Mouse (Mus musculus) kidney, adult 8-10 months (tissue): ENCODE results near the gene Plekhh2.
A peak's percentile ranks its signal among the peaks of the same experiment; 100 is the strongest.

ENCODE experiments used
- DNase-seq, 2 experiments: peaks; one replicate each; pipeline ENCODE4 v3.0.0; 2022

The Plekhh2 gene

DNA sequence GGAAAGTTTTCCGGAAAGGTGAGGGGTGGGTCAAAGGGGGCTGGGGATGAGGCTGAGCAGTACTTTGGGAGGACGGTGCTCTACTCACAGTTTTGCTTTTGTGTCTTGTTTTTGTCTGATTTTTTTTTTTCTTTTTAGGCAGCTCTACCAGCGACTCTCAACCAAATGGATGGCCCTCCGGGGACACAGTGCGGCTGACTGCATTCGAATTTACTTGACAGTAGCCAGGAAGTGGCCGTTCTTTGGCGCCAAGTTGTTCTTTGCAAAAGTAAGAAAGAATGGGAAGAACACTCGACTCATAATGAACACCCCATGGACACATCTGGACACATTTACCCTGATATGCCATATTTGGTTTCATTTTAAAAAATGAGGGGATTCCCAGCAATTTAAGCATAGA lies 99.8 kb downstream of the Plekhh2 start:
- DNase-seq: no peak

- no peak for DNase-seq
Observed at GRCm38 (mm10) chr17:84611971-84612370, 100.3 kb downstream of the Plekhh2 start.

DNA sequence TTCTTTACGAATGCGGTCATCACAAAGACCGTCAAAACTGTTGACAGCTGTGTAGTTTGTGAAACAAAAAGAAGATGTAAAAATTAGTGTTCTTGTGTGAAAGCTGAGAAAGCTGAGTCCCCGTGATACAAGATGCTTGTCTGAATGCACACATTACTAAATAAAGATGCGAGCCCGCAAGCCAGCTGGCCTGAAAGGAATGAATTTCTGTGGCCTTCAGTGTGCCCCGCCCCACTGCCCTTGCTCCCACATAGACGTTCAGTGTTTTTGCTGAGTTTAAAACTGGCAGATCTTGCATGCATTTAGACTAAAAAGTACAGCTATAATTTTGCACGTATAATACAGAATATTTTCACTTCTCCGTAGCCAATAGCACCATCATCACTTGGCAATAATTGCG lies 104.1 kb downstream of the Plekhh2 start:
- DNase-seq: no peak

DNA sequence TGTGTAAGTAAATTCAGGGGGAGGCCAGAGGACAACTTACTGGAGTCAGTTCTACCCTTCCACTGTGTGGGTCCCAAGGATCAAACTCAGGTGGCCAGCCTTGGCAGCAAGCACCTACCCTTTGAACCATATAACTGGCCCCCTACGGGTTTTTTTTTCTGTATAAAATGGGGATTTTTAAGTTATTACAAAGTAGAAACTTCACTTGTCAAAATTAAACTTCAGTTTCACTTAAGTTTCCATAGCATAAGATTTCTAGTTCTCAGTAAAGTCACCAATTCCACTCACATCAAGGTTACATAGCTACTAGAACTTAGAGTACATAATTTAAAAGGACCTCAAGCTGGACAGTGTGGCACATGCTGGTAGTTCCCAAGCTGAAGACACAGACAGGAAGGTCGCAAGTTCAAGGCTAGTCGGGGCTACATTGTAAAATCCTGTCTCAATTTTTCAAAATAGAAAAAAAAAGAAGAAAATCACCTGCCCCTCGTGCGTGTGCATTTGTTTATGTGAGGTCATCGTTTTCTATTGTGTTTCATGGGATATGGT lies 104.9 kb downstream of the Plekhh2 start:
- DNase-seq: no peak

GRCm38 (mm10) chr17:84617953-84618352 lies 106.3 kb downstream of the Plekhh2 start:
- DNase-seq: no peak

GRCm38 (mm10) chr17:84619112-84619511 lies 107.4 kb downstream of the Plekhh2 start:
- DNase-seq: no peak

- DNase-seq: no peak
Observed at GRCm38 (mm10) chr17:84620076-84620475, 108.4 kb downstream of the Plekhh2 start.

DNA sequence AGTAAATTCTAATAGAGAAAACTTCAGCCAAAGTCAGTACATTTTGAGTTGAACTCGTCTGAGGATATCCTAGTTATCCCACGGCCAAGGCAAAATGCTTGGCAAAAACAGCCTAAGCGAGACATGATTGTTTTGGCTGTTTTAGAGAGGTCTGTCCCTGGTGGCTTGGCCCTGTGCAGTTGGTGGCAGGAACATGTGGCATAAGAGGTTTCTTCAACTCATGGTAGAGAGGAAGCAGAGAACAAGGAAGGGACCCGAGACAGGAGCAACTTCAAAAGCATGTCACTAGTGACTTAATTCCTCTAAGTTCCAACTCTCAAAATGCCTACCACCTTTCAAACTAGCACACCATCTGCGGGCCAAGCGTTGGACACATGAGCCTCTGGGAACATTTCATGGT lies 108.9 kb downstream of the Plekhh2 start:
- DNase-seq: no peak

DNA sequence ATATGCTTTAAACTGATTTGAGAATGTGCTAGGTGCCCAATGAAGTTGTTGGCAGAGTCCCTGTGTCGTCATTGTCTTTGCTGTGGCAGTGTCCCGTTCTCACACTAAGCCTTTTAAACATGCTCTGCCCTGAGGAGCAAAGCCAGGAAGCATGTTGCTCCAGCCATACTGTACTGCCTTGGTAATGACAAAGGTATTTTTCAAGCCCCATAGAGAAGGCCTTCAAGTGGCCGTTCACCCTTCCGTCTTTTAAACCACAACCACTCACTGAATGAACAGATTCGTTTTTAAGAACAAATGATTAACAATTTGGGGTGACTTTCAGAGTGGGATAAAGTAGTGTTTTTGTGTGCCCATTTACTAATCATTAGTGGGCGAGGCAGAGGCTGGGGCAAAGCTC lies 109.5 kb downstream of the Plekhh2 start:
- no peak for DNase-seq

DNA sequence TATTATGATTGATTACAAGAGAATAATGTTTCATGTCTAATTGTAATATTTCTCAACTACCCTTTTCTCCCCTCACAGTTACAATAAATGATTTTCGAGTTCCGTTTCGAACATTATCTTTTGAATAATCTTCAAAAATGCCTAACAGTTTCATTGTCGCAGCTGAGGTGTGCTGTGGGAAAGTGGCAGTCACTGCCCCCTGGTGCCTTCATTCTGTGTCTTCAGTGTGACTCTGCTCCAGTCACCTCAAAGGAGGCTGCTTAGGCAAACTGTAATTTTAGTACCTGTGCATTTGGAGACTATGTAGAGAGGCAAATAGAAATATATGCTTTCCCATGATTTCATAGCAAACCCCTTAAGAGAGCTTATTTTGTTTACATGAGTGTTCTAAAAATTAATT lies 110.3 kb downstream of the Plekhh2 start:
- DNase-seq: no peak

DNA sequence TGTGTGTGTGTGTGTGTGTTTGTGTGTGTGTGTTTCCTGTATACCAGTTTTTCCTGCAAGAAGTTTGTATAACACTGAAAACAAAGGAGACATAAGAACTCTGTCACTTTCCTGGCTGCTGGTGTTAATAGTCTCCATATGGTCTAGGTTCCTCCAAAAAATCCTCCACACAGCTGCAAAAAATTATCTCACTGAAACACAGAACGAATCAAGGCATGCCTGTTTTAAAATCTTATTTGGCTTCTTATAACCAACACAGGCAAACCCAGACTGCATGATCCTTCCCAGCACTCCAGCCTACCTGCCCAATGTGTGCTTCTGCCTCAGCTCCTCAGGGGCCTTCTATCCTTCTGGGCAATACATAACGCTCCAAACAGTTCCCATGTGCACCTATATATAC lies 111.2 kb downstream of the Plekhh2 start:
- no peak for DNase-seq

DNA sequence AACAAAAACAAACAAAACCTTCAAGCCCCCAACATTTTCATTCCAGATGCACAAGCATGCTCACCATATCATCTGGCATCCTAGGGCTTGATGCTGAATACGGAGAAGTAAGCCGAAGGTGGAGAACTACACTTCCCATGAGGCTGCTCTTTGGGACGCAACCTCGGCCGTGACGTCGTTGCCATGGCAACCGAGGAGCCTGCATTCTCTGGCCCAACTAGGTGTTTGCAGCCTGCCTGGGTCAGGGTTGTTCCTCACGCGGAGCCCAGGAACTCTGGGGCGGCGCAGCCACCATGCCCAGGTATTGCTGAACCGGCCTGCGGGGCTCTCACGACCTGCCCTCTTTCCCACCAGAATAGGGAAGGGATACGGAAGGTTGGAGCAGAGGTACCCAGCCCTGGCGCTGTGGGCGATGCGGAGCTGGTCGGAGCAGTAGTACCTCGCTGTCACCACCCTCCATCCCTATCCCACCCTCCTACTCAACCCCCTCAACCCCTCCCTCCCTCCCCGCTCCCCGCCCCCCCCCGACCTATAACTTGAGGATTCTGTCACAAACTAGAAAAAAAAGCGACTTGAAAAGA lies 114.7 kb downstream of the Plekhh2 start, which contains the start of gene Dync2li1:
Gene Dync2li1 (plus strand): TSS at position 221 of the 581 bp plus-strand sequence.
- peak; percentile 90 to 91 for DNase-seq

- DNase-seq: no peak
Observed at GRCm38 (mm10) chr17:84626857-84627305, 115.2 kb downstream of the Plekhh2 start.

DNA sequence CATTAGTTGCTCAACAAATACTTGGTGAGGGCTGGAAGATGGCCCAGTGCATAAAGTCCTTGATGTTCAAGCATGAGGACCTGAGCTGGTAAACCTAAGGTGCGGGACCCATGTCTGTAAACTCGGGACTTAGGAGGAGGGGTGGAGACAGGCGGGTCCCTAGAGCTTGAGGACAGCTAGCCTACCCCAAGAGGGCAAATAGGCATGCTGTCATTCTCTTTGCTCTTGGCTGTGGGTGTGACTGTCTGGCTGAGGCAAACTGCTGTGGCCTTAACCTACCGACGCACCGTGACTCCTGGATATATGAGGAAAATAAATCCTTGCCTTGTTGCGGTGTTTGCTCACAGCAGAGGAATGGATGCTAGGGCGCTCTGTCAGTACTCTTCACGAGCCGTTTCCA lies 116.0 kb downstream of the Plekhh2 start:
- DNase-seq: no peak

GRCm38 (mm10) chr17:84628611-84629010 lies 116.9 kb downstream of the Plekhh2 start:
- DNase-seq: no peak

DNA sequence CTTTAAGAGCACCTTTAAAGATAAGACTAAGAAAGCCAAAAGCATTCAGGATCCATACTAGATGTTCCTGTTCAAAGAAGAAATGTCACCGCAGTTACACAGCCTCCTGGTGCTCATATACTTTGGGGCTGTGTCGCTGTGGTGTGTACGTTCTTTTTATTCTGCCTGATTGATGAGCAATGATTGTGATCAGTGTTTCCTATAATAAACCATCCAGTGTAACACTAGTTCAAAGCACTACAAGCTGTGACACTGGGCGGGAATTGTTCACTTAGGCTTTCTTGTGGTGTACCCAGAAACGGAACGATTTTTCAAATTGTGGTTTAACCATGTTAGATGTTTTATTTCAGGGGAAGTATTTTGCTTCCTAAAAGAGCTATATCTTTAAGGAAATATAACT lies 120.1 kb downstream of the Plekhh2 start:
- no peak for DNase-seq

DNA sequence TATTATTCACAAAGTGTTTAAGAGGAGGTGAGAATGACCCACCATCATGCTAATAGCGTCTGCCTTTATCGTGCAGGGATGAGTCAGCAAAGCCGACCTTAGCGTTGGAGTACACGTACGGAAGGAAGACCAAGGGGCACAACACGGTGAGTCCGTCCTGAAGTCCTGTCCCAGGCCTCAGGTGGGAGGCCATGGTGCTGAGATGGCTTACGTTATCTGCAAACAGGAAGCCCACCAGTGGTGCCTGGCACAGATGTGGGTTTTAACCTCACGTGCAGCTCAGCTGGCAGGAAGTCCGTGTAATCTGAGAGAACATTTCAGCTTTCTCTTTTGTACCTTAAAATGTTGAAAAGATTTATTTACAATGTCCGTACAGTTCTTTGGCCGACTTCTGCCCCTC lies 121.7 kb downstream of the Plekhh2 start:
- DNase-seq: no peak

DNA sequence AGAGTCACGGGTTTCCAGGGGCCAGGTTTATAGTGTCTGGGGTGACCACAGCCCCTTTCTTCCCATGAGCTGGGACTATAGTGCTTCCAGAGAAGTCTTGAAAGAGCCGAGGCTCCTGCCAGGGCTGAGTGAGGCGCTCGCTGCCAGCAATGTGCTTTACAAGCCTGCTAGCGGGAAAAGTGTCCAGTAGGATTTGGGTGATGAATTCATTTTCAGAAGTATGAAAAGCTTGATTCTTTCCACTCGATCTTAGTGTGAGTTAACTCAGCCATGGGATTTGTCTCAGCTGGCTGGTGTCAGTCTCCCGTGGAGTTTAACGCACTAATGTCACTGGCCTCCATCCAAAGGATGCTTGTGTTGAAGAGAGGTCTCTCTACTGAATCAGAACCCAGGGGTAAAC lies 124.6 kb downstream of the Plekhh2 start:
- DNase-seq: no peak

- no peak for DNase-seq
Observed at GRCm38 (mm10) chr17:84637971-84638370, 126.3 kb downstream of the Plekhh2 start.

DNA sequence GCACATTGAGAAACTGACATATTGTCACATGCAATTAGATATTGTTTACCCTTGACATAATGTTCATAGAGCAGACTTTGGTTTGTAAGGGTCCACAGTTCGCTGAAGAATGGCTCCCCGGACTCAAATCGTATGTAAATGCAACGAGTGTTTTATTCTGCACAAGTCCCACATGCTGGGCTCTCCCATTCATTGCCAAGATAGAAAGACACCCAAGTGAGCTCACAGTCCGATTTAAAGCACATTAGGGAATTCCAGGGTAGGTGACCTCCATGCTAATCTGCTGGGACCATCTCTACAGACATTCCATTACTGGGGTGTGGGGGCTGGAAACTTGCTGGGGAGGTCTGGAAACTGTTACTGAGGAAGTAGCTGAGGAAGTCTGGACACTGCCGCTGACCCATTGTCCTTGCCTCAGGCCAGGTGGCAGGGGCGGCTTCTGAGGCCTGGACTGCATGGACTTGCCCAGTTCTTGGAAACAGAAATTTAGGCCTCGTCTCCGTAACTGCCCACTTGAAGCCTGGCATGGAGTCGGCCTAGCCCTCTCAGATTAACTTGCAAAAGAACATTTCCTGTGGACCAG lies 128.2 kb downstream of the Plekhh2 start:
- DNase-seq: no peak

DNA sequence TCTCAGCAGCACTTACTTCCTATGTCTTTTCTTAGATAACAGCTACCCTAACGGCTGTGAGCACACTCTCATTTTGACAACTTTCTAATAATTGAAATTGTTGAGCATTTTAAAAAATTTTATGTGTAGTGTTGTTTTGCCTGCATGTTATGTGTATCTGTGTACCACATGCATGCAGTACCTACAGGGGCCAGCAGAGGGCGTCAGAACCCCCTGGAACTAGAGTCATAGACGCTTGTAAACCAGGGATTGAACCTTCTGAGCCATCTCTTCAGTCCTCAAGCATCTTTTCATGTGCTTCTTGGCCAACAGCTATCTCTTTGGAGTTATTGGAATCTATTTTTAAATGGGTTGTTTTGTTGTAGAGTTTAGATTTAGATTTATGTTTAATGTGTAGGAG lies 130.2 kb downstream of the Plekhh2 start:
- DNase-seq: peak in 1 of 2 experiments; percentile 73

DNA sequence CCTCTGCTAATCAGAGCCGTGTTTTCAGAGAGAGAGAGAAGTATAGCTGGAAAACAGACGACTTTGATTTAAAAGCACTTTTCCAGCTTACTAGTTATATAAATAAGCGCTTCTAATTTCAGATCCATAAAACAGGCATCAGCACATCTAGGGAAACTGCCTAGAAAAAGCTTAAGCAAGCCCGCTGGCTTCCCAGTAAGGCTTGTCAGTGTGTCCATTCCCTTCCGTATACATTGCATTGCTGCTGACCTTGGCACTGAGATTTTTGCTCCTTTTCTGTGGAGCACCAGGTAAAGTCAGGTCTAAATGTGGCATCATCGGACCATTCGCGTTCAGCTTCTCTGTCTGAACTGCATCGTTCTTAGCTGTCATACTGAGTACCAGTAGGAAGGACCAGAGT lies 130.6 kb downstream of the Plekhh2 start:
- no peak for DNase-seq

GRCm38 (mm10) chr17:84644292-84645050 lies 132.8 kb downstream of the Plekhh2 start:
- DNase-seq: no peak

GRCm38 (mm10) chr17:84645119-84645518 lies 133.4 kb downstream of the Plekhh2 start:
- no peak for DNase-seq
